Mouse (Mus musculus) bone marrow, adult 2 months (tissue): Measurements from ENCODE around the gene Ralgapb.

ENCODE experiments used
- CTCF ChIP-seq: fragments of 200-500 bp; IDR thresholded peaks from 2 replicates; pipeline ENCODE4 v1.5.1; 2011; ENCODE audit warnings: low read length, control low read depth; ENCODE audit not compliant: control insufficient read depth, insufficient read depth
- POLR2A ChIP-seq: fragments of 200-500 bp; IDR thresholded peaks from 2 replicates; pipeline ENCODE4 v1.6.1; 2011; ENCODE audit warnings: low read depth, mild to moderate bottlenecking, control low read depth, low read length, borderline replicate concordance; ENCODE audit not compliant: control insufficient read depth

DNA sequence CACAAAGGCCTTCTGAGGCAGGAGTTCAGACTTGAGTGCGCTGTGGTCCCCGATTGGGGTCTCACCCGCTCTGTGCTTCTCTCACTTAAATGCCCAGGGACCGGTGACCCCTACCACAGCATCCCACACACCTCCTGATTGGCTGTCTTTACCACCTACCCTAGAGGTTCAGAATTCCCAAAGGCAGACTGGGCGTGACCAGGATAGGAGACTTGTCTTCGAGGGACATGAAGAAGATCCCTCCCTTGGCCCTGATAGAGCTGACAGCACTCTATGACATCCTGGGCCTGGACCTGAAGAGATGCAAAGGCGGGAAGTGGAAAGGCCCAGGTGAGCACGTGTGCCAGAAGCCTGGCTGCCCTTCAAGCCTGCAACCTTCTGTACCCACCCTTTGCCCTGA is 124.9 kb downstream of the Ralgapb start:
- TF ChIP-seq POLR2A (no peak), CTCF (no peak)
